Mouse (Mus musculus): ENCODE data around the gene Slc23a2. TPM values are rescaled to one million over a fixed set of nuclear protein-coding genes. Genes with fewer than 3 reads are reported as not detected.

The Slc23a2 gene
- polyA plus RNA-seq (2014; fragmentation: Nextera tagmentation; extraction: Ambion mirVana): 9.7 and 12.0 TPM in 2 replicates

DNA sequence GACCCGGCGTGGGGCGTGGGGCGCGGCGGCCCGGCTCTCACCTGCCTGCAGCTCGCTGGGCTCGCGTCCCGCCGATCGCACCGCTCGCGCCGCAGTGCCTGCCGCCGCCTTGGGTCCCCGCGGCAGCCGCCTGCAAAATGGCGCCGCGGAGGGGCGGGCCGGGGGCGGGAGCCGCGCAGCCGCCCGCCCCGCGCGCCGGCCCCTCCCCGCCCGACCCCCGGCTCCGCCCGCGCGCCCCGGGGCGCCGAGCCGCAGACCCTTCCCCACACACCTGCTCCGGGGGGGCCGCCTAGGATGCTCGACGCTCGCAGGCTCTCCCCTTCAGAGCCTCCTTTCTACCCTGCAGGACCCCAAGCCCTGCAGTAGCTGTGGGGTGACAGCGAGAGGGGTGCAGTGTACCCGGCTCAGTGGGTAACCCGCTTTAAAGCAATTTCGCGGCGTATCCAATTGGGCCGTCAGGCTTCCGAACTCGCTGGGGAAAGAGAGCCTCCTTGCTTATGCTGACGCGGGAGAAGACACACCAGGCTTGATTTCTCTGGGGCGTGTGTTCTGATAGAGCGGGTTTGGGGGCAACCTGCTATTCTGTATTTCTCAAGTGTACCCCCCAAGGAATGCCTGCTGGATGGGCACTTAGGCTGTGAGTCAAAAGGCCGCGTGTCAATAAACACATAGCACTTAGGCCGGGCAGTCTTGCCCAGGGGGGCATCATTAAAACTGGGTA is at the start of gene Slc23a2:
Gene Slc23a2, minus strand, starts transcription at position 138 of the 721 bp plus-strand sequence.
- peak within 1 kb of the TSS; percentile 82 for H3K4me3 ChIP-seq (ENCODE audit: low read depth, low read length)
- H3K27me3 ChIP-seq (ENCODE audit: control insufficient read depth, insufficient read depth, low read length): 0 out of 2 replicates have a peak, but pooled peaks cover 8% of the 10 kb centered on the region
- peak within 1 kb of the TSS; percentile 88 for H3K4me2 ChIP-seq (ENCODE audit: low read depth, severe bottlenecking)
- no peaks in the 10 kb centered on the region for H3K9me3 ChIP-seq (ENCODE audit: control insufficient read depth, low read length)
- H3K9ac ChIP-seq (ENCODE audit: low read length): peak within 1 kb of the TSS; percentile 62
- no peak within 1 kb of the TSS for H3K27ac ChIP-seq (replicated peaks; ENCODE audit: low read depth, low read length)
- DNase-seq (ENCODE audit: low spot score): peak; percentile 62
- peak; percentile 84 for ATAC-seq (ENCODE audit: insufficient number of reproducible peaks, low FRiP score, low TSS enrichment, low read depth)
- H3K36me3 ChIP-seq (ENCODE audit: control insufficient read depth, insufficient read depth, low read length): no peaks in the 10 kb centered on the region
- WGBS: under 1% methylated on average over 24 of the region's 68 CpGs
- peaks cover 9% of the 10 kb centered on the region; the same call in 1 of the 2 replicates for H3K4me1 ChIP-seq (ENCODE audit: control insufficient read depth, insufficient read depth, low read length)

DNA sequence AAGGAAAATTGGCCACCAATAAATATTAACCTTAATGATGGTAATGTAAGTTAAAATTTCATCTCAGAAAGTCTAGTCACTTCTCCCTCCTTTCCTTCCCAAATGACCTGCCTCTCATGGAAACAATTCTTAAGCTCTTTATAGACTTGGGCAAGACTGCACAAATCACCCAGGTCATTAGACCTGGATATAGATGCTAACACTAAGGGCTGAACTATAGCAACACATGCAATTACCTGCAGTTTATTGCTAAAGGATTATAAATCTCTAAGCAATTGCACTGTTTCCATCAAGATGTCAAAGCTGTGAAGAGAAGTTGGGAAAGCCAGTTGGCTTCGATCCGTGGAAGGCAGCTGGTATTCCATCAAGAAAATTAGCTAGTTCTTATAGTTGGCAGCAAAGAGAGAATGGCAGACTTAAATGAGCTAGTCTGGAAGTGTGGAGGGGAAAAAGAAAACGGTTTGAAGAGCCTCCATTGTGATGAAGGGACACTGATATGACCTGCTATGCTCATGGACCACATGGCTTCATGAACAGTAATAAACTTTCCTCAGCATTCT is 45.8 kb upstream of the Slc23a2 start:
- H3K36me3 ChIP-seq (ENCODE audit: control insufficient read depth, insufficient read depth, low read length): no peaks in the 10 kb centered on the region
- H3K9ac ChIP-seq (ENCODE audit: low read length): no peak overlapping the region
- ATAC-seq (ENCODE audit: insufficient number of reproducible peaks, low FRiP score, low TSS enrichment, low read depth): no peak
- H3K27ac ChIP-seq (replicated peaks; ENCODE audit: low read depth, low read length): no peak overlapping the region
- no peak for DNase-seq (ENCODE audit: low spot score)
- no peaks in the 10 kb centered on the region for H3K9me3 ChIP-seq (ENCODE audit: control insufficient read depth, low read length)
- H3K27me3 ChIP-seq (ENCODE audit: control insufficient read depth, insufficient read depth, low read length): no peaks in the 10 kb centered on the region
- H3K4me2 ChIP-seq (ENCODE audit: low read depth, severe bottlenecking): no peak overlapping the region
- WGBS: 66% methylated on average over 3 of the region's 3 CpGs
- H3K4me3 ChIP-seq (ENCODE audit: low read depth, low read length): no peak overlapping the region
- no peaks in the 10 kb centered on the region for H3K4me1 ChIP-seq (ENCODE audit: control insufficient read depth, insufficient read depth, low read length)

DNA sequence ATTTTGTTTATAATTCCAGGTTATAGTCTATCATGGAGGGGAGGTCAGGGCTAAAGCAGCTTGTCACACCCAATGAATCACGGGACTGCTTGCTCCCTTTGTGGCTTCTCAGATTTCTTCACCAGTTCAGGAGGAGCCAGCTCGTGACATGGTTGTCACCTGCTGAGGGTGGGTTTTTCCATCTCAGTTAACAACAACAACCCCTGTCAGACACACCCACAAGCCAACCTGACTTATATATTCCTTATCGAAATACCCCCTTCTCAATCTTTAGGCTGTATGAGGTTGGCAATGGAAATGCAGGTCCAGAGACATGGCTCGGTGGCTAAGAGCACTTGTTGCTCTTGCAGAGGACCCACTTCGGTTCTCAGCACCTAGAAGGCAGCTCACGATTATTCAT is 39.0 kb upstream of the Slc23a2 start:
- no peak for ATAC-seq (ENCODE audit: insufficient number of reproducible peaks, low FRiP score, low TSS enrichment, low read depth)
- 64% methylated on average over 6 of the region's 6 CpGs for WGBS
- H3K9me3 ChIP-seq (ENCODE audit: control insufficient read depth, low read length): no peaks in the 10 kb centered on the region
- no peak overlapping the region for H3K4me3 ChIP-seq (ENCODE audit: low read depth, low read length)
- H3K9ac ChIP-seq (ENCODE audit: low read length): no peak overlapping the region
- no peaks in the 10 kb centered on the region for H3K36me3 ChIP-seq (ENCODE audit: control insufficient read depth, insufficient read depth, low read length)
- no peaks in the 10 kb centered on the region for H3K27me3 ChIP-seq (ENCODE audit: control insufficient read depth, insufficient read depth, low read length)
- H3K4me2 ChIP-seq (ENCODE audit: low read depth, severe bottlenecking): no peak overlapping the region
- H3K4me1 ChIP-seq (ENCODE audit: control insufficient read depth, insufficient read depth, low read length): no peaks in the 10 kb centered on the region
- H3K27ac ChIP-seq (replicated peaks; ENCODE audit: low read depth, low read length): no peak overlapping the region
- no peak for DNase-seq (ENCODE audit: low spot score)

DNA sequence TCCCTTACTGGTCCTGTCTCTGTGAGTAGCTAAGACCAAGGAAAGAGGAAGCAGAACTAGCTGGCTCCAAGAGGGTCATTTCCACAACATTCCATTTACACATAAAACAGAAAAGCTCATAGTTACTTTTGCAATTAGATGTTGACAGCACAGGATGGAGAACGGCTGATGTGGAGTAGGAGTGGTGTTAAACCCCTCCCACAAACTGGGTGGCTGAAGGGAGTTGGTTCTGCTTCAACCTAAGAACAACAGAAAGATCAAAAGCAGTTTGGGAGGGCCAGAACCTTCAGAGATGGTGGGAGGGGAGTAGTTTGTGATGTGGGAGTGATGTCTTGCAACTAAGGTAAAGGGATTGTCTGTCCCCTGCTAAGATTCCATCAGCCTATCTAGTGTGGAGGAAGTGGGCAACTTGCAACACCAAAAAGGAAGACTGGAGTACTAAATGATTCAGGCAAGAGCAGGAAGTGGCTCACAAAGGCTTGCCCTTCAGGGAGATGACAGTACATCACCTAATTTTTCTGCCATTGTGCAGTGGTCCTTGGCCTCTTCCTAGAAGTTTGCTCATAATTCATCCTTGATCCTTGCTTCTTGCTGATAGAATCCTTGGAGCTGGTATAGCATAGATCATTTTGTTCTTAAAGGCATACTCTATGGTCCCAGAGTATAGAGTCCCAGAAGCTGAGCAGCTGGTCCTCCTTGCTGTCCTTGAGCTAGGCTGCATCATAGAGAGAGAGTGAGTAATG is 35.7 kb upstream of the Slc23a2 start:
- DNase-seq (ENCODE audit: low spot score) (no peak), ATAC-seq (ENCODE audit: insufficient number of reproducible peaks, low FRiP score, low TSS enrichment, low read depth) (no peak)
- no peaks in the 10 kb centered on the region for H3K27me3 ChIP-seq (ENCODE audit: control insufficient read depth, insufficient read depth, low read length)
- no peak overlapping the region for H3K9ac ChIP-seq (ENCODE audit: low read length)
- H3K36me3 ChIP-seq (ENCODE audit: control insufficient read depth, insufficient read depth, low read length): no peaks in the 10 kb centered on the region
- no peaks in the 10 kb centered on the region for H3K4me1 ChIP-seq (ENCODE audit: control insufficient read depth, insufficient read depth, low read length)
- no peak overlapping the region for H3K4me2 ChIP-seq (ENCODE audit: low read depth, severe bottlenecking)
- no peak overlapping the region for H3K27ac ChIP-seq (replicated peaks; ENCODE audit: low read depth, low read length)
- H3K9me3 ChIP-seq (ENCODE audit: control insufficient read depth, low read length): no peaks in the 10 kb centered on the region
- no peak overlapping the region for H3K4me3 ChIP-seq (ENCODE audit: low read depth, low read length)
- 5% methylated on average over 1 of the region's 1 CpGs for WGBS

DNA sequence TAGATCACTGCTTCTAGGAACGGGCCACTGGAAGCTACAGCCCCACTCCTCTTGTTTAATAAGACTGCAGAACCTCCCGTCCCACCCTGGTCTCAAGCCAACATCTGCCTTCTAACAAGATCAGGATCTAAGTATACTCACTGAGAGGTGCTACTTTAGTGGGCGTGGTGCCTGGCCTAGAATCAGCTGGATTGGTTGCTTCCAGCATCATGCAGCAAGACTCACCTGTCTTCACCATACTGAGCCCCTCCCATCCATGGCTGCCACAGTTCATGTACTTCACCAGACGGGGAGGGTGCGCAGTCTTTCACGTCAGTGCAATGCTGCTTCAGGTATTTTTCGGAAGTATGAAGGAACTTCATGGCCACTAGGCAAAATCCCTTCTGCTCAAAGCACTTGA is 34.5 kb upstream of the Slc23a2 start:
- no peaks in the 10 kb centered on the region for H3K36me3 ChIP-seq (ENCODE audit: control insufficient read depth, insufficient read depth, low read length)
- H3K4me1 ChIP-seq (ENCODE audit: control insufficient read depth, insufficient read depth, low read length): no peaks in the 10 kb centered on the region
- H3K9ac ChIP-seq (ENCODE audit: low read length): no peak overlapping the region
- DNase-seq (ENCODE audit: low spot score) (no peak), ATAC-seq (ENCODE audit: insufficient number of reproducible peaks, low FRiP score, low TSS enrichment, low read depth) (no peak)
- no peaks in the 10 kb centered on the region for H3K9me3 ChIP-seq (ENCODE audit: control insufficient read depth, low read length)
- no peak overlapping the region for H3K4me2 ChIP-seq (ENCODE audit: low read depth, severe bottlenecking)
- H3K27ac ChIP-seq (replicated peaks; ENCODE audit: low read depth, low read length): no peak overlapping the region
- H3K4me3 ChIP-seq (ENCODE audit: low read depth, low read length): no peak overlapping the region
- H3K27me3 ChIP-seq (ENCODE audit: control insufficient read depth, insufficient read depth, low read length): no peaks in the 10 kb centered on the region
- 88% methylated on average over 7 of the region's 7 CpGs for WGBS

DNA sequence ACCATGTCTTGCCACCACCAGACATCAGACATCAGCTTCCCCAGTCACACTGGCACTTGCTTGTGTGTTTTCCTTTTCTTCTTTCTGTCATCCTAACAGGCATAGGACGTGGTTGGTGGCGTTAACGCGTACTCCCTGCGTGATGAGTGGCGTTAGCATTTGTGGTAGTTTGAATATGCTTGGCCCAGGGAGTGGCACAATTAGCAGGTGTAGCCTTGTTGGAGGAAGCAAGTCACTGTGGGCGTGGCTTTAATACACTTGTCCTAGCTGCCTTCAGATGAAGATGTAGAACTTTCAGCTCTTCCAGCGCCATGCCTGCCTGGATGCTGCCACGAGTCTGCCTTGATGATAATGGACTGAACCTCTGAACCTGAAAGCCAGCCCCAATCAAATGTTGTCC is 32.5 kb upstream of the Slc23a2 start:
- no peaks in the 10 kb centered on the region for H3K9me3 ChIP-seq (ENCODE audit: control insufficient read depth, low read length)
- WGBS: 85% methylated on average over 9 of the region's 9 CpGs
- H3K27me3 ChIP-seq (ENCODE audit: control insufficient read depth, insufficient read depth, low read length): no peaks in the 10 kb centered on the region
- no peak overlapping the region for H3K4me2 ChIP-seq (ENCODE audit: low read depth, severe bottlenecking)
- DNase-seq (ENCODE audit: low spot score) (no peak), ATAC-seq (ENCODE audit: insufficient number of reproducible peaks, low FRiP score, low TSS enrichment, low read depth) (no peak)
- no peaks in the 10 kb centered on the region for H3K4me1 ChIP-seq (ENCODE audit: control insufficient read depth, insufficient read depth, low read length)
- H3K9ac ChIP-seq (ENCODE audit: low read length): no peak overlapping the region
- H3K27ac ChIP-seq (replicated peaks; ENCODE audit: low read depth, low read length): no peak overlapping the region
- H3K36me3 ChIP-seq (ENCODE audit: control insufficient read depth, insufficient read depth, low read length): no peaks in the 10 kb centered on the region
- no peak overlapping the region for H3K4me3 ChIP-seq (ENCODE audit: low read depth, low read length)

DNA sequence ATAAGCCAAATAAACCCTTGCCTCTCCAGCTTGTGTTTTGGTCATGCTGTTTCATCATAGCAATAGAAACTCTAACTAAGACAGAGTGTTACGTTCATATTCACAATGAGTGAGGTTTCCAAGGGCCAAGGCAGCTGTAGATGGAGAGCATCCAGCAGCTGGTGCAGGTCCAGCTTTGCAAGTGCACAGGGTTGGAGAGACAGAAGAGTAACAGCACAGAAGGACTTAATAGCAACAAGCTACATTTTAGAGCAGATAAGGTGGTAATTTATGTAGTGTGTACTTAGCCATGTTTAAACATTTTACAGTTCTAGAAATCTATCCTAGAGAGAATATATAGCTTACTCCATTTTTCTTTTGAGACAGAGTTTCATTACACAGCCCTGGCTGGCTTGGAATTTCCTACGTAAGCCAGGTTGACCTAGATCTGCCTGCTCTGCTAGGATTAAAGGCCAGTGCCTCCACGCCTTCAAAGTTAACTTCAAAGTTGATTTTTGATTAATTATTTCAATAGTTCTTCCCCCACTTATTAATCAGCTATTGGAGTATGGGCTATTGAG is 31.5 kb upstream of the Slc23a2 start:
- H3K9me3 ChIP-seq (ENCODE audit: control insufficient read depth, low read length): no peaks in the 10 kb centered on the region
- no peaks in the 10 kb centered on the region for H3K36me3 ChIP-seq (ENCODE audit: control insufficient read depth, insufficient read depth, low read length)
- no peak overlapping the region for H3K4me2 ChIP-seq (ENCODE audit: low read depth, severe bottlenecking)
- H3K4me3 ChIP-seq (ENCODE audit: low read depth, low read length): no peak overlapping the region
- ATAC-seq (ENCODE audit: insufficient number of reproducible peaks, low FRiP score, low TSS enrichment, low read depth) (no peak), DNase-seq (ENCODE audit: low spot score) (no peak)
- no peak overlapping the region for H3K9ac ChIP-seq (ENCODE audit: low read length)
- no peaks in the 10 kb centered on the region for H3K27me3 ChIP-seq (ENCODE audit: control insufficient read depth, insufficient read depth, low read length)
- 82% methylated on average over 3 of the region's 3 CpGs for WGBS
- no peak overlapping the region for H3K27ac ChIP-seq (replicated peaks; ENCODE audit: low read depth, low read length)
- no peaks in the 10 kb centered on the region for H3K4me1 ChIP-seq (ENCODE audit: control insufficient read depth, insufficient read depth, low read length)

DNA sequence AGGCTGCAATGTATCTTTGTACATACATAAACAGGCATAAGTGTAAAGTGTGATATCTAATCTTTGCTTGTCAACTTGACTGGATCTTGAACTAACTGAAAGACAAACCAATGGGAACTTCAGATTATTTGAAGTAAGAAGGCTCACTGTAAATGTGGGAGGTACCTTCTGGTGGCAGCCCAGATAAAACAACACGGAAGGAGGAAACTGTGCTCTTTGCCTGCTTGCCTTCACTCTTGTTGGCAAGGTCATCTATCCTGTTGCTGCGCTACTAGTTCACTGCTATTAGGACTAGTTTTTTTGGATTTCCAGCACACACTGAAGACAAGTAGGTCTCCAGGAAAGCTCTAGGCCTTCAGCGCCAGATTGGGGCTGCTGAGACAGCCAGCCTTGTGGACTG is 29.1 kb upstream of the Slc23a2 start:
- H3K4me1 ChIP-seq (ENCODE audit: control insufficient read depth, insufficient read depth, low read length): no peaks in the 10 kb centered on the region
- H3K9ac ChIP-seq (ENCODE audit: low read length): no peak overlapping the region
- H3K4me2 ChIP-seq (ENCODE audit: low read depth, severe bottlenecking): no peak overlapping the region
- 89% methylated on average over 3 of the region's 3 CpGs for WGBS
- no peaks in the 10 kb centered on the region for H3K9me3 ChIP-seq (ENCODE audit: control insufficient read depth, low read length)
- no peak for ATAC-seq (ENCODE audit: insufficient number of reproducible peaks, low FRiP score, low TSS enrichment, low read depth)
- H3K4me3 ChIP-seq (ENCODE audit: low read depth, low read length): no peak overlapping the region
- no peak for DNase-seq (ENCODE audit: low spot score)
- H3K36me3 ChIP-seq (ENCODE audit: control insufficient read depth, insufficient read depth, low read length): no peaks in the 10 kb centered on the region
- H3K27ac ChIP-seq (replicated peaks; ENCODE audit: low read depth, low read length): no peak overlapping the region
- H3K27me3 ChIP-seq (ENCODE audit: control insufficient read depth, insufficient read depth, low read length): no peaks in the 10 kb centered on the region
